Mouse (Mus musculus) liver, adult 2 months (tissue): ENCODE results near the gene Tvp23b. TPM values are rescaled to one million over a fixed set of nuclear protein-coding genes. Genes with fewer than 3 reads are reported as not detected.

Experiments
- DNase-seq: peaks from one replicate; pipeline ENCODE4 v3.0.0-alpha.2; 2011; ENCODE audit warnings: low read depth, low spot score; ENCODE audit errors: extremely low read depth
- H3K27ac ChIP-seq: fragments of 200-500 bp; replicated peaks from 2 replicates; pipeline ENCODE4 v1.5.1; 2012; ENCODE audit warnings: low read depth, mild to moderate bottlenecking, control low read depth, inconsistent platforms, low read length; ENCODE audit not compliant: insufficient read depth
- H3K27me3 ChIP-seq: fragments of 200-500 bp; 2 replicates; pipeline ENCODE4 v1.6.1; 2012; ENCODE audit warnings: mild to moderate bottlenecking, moderate library complexity, low read length, inconsistent platforms; ENCODE audit not compliant: control insufficient read depth, insufficient read depth
- H3K36me3 ChIP-seq: fragments of 200-500 bp; 2 replicates; pipeline ENCODE4 v1.6.1; 2012; ENCODE audit warnings: low read length, inconsistent platforms; ENCODE audit not compliant: control insufficient read depth, insufficient read depth
- H3K4me1 ChIP-seq: fragments of 200-500 bp; 2 replicates; pipeline ENCODE4 v1.6.1; 2011; ENCODE audit warnings: low read length; ENCODE audit not compliant: control insufficient read depth, insufficient read depth
- H3K4me3 ChIP-seq: fragments of 200-500 bp; 2 replicates; pipeline ENCODE4 v1.5.1; 2011; ENCODE audit warnings: low read depth, mild to moderate bottlenecking, control low read depth, low read length, moderate library complexity; ENCODE audit not compliant: insufficient read depth
- H3K79me2 ChIP-seq: fragments of 200-500 bp; 2 replicates; pipeline ENCODE4 v1.6.1; 2012; ENCODE audit warnings: inconsistent platforms, mild to moderate bottlenecking, low read length, moderate library complexity; ENCODE audit not compliant: control insufficient read depth, insufficient read depth
- H3K9ac ChIP-seq: fragments of 200-500 bp; 2 replicates; pipeline ENCODE4 v1.6.1; 2012; ENCODE audit warnings: low read depth, mild to moderate bottlenecking, control low read depth, inconsistent platforms, low read length
- CTCF ChIP-seq: fragments of 200-500 bp; IDR thresholded peaks from 2 replicates; pipeline ENCODE4 v1.5.1; 2011; ENCODE audit warnings: low read depth, low read length, control low read depth
- POLR2A ChIP-seq: fragments of 200-500 bp; IDR thresholded peaks from 2 replicates; pipeline ENCODE4 v1.6.1; 2011; ENCODE audit warnings: low read length, control low read depth; ENCODE audit not compliant: insufficient read depth; ENCODE audit errors: extremely low read depth
- WGBS: fragments of 180-500 bp; shearing (Covaris S2); methylation state at CpG from one replicate; pipeline ENCODE4 v1.1.7; 2018; 5-methylcytosine and 5-hydroxymethylcytosine counted together
- polyA plus RNA-seq: library from polyadenylated mRNA; depleted of rRNA; stranded (reverse); fragments of >200 nt; gene quantifications from 2 replicates; pipeline ENCODE4 v1.2.3, GENCODE M21; 2012
- total RNA-seq: library from RNA; depleted of rRNA; stranded (reverse); fragments of >200 nt; gene quantifications from 2 replicates; pipeline ENCODE4 v1.2.3, GENCODE M21; 2014

Tvp23b gene
- total and polyA plus RNA-seq, 2 experiments = 10.1 to 31.0 TPM

DNA sequence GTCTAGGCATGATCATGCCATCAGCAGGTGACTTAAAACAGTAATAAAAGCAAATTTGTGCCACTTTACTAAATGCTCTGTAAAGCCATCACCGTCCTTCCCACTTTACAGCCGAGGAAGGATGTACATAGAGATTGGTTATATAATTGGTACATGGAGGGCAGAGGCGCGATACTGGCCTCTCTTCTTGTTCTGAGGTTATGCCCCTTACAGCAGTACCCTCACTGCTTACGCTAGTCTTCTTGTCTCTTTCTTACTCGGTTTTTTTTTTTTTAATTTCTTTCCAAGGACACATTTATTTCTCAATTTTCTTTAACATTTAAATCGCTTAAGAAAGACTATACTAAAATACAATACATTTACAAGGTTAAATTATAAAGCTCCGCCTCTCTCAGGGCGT, 527 bp upstream of the Tvp23b start:
- 22% methylated on average over 9 of the region's 9 CpGs for whole genome bisulfite sequencing
- no peak for TF ChIP-seq CTCF
- TF ChIP-seq POLR2A = no peak
- no peak for DNase-seq
- no peaks in the 10 kb centered on the region for H3K4me1 ChIP-seq
- H3K27me3 ChIP-seq = no peaks in the 10 kb centered on the region
- no peak overlapping the region for H3K9ac ChIP-seq
- no peak overlapping the region for H3K27ac ChIP-seq
- no peaks in the 10 kb centered on the region for H3K79me2 ChIP-seq
- H3K4me3 ChIP-seq = peak overlapping the region; percentile 58
- H3K36me3 ChIP-seq = no peaks in the 10 kb centered on the region

DNA sequence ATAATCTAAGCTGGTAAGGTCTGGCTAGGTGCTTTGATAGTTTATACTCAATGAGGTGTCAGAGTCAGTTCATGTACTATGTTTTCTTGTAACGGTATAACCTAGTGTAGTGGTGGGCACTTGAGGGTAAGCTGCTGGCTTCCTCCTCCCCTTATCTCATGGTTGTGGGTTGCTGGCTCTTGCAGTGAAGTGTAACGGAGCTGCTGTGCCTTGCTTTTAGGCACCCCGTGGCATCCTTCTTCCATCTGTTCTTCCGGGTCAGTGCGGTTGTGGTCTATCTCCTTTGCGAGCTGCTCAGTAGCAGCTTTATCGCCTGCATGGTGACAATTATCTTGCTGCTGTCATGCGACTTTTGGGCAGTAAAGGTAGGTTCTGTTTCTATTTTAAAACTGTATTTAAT, 4.2 kb downstream of the Tvp23b start:
- H3K27me3 ChIP-seq = no peaks in the 10 kb centered on the region
- DNase-seq = no peak
- WGBS = 96% methylated on average over 8 of the region's 8 CpGs
- TF ChIP-seq POLR2A = no peak
- TF ChIP-seq CTCF = no peak
- no peaks in the 10 kb centered on the region for H3K79me2 ChIP-seq
- no peak overlapping the region for H3K9ac ChIP-seq
- H3K36me3 ChIP-seq = peaks cover 17% of the 10 kb centered on the region
- no peak overlapping the region for H3K27ac ChIP-seq
- no peak overlapping the region for H3K4me3 ChIP-seq
- no peaks in the 10 kb centered on the region for H3K4me1 ChIP-seq

DNA sequence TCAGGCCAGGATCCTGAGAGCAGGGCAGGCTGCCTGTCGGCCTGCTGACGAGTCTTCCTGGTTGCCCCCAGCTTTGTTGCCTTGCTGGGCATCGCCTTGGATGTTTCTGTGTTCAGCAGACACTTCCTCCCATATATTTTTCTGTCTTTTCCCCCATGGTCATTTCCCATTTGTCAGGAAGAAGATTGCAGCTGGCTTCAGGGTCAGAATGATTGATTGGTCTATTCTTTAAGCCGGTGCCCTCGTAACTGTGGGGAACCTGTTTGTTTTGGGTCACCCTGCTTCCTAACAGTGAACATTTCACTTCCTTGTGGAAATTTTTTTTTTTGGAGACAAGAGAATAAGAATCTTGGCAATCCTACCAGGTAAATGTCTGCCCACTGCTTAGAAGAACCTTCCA, 6.1 kb downstream of the Tvp23b start:
- no peaks in the 10 kb centered on the region for H3K79me2 ChIP-seq
- no peak overlapping the region for H3K27ac ChIP-seq
- no peak for TF ChIP-seq CTCF
- no peak for TF ChIP-seq POLR2A
- H3K9ac ChIP-seq = no peak overlapping the region
- H3K36me3 ChIP-seq = peaks cover 25% of the 10 kb centered on the region
- 73% methylated on average over 5 of the region's 5 CpGs for whole genome bisulfite sequencing
- H3K4me1 ChIP-seq = no peaks in the 10 kb centered on the region
- DNase-seq = no peak
- no peaks in the 10 kb centered on the region for H3K27me3 ChIP-seq
- no peak overlapping the region for H3K4me3 ChIP-seq

- no peak for DNase-seq
- H3K27me3 ChIP-seq = no peaks in the 10 kb centered on the region
- no peak overlapping the region for H3K4me3 ChIP-seq
- TF ChIP-seq CTCF (no peak), POLR2A (no peak)
- H3K79me2 ChIP-seq = no peaks in the 10 kb centered on the region
- H3K9ac ChIP-seq = no peak overlapping the region
- peaks cover 36% of the 10 kb centered on the region for H3K36me3 ChIP-seq
- H3K27ac ChIP-seq = no peak overlapping the region
- H3K4me1 ChIP-seq = no peaks in the 10 kb centered on the region
- WGBS = 83% methylated on average over 4 of the region's 4 CpGs
These were observed 11.5 kb downstream of the Tvp23b start for GRCm38 (mm10) chr11:62890796-62891195.

DNA sequence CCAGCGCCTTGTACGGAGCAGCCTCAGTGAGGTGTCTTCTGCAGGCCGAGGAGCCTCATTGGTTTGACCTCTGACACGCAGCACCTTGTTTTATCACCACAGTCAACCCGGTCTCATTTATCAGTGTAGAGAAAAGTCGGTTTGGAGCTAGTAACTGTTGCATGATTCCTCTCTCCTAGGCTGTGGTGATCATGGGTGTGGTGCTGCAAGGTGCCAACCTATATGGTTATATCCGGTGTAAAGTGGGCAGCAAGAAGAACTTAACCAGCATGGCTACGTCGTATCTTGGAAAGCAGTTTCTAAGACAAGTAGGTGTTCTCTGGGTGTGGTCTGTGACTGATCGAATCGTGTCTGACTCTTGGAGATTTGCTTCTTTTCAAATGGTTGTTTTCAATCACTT, 12.5 kb downstream of the Tvp23b start:
- Histone ChIP-seq H3K36me3 (peaks cover 31% of the 10 kb centered on the region; the same call in 1 of the 2 replicates), H3K79me2 (no peaks in the 10 kb centered on the region), H3K4me3 (no peak overlapping the region), H3K27me3 (no peaks in the 10 kb centered on the region), H3K4me1 (no peaks in the 10 kb centered on the region), H3K27ac (no peak overlapping the region), H3K9ac (no peak overlapping the region)
- WGBS = 95% methylated on average over 11 of the region's 11 CpGs
- no peak for DNase-seq
- TF ChIP-seq POLR2A = no peak

GRCm38 (mm10) chr11:62901699-62902323, 22.6 kb downstream of the Tvp23b start:
- Histone ChIP-seq H3K36me3 (no peaks in the 10 kb centered on the region; the same call in 1 of the 2 replicates), H3K27ac (no peak overlapping the region), H3K79me2 (no peaks in the 10 kb centered on the region), H3K9ac (no peak overlapping the region), H3K4me1 (no peaks in the 10 kb centered on the region), H3K27me3 (no peaks in the 10 kb centered on the region), H3K4me3 (no peak overlapping the region)
- TF ChIP-seq POLR2A (no peak), CTCF (peak; percentile 56)
- peak; percentile 59 for DNase-seq
- 31% methylated on average over 12 of the region's 12 CpGs for WGBS
